Mouse (Mus musculus) neural tube, embryonic 14.5 days (tissue): ENCODE measurements around the gene Prr19. TPM values are rescaled to one million over a fixed set of nuclear protein-coding genes. Genes with fewer than 3 reads are reported as not detected.
A peak's percentile ranks its signal among the peaks of the same experiment; 100 is the strongest.

Experiments
- ATAC-seq: fragments of 200-750 bp; cut with Nextera tagmentation; 2 replicates; pipeline ENCODE4 v1.8.0; 2017; ENCODE audit warnings: low read depth, mild to moderate bottlenecking, moderate TSS enrichment, moderate library complexity
- H3K27ac ChIP-seq: fragments of 300-500 bp; sonication (generic); 2 replicates; pipeline ENCODE4 v1.5.1; 2014; ENCODE audit warnings: low read depth, mild to moderate bottlenecking, control low read depth, low read length, moderate library complexity, mixed read lengths
- H3K27me3 ChIP-seq: fragments of 300-500 bp; sonication (generic); 2 replicates; pipeline ENCODE4 v1.6.1; 2014; ENCODE audit warnings: low read length; ENCODE audit not compliant: control insufficient read depth, insufficient read depth
- H3K36me3 ChIP-seq: fragments of 300-500 bp; sonication (generic); 2 replicates; pipeline ENCODE4 v1.6.1; 2014; ENCODE audit warnings: low read length, mixed read lengths; ENCODE audit not compliant: control insufficient read depth, insufficient read depth
- H3K4me1 ChIP-seq: fragments of 300-500 bp; sonication (generic); 2 replicates; pipeline ENCODE4 v1.6.1; 2014; ENCODE audit warnings: low read length; ENCODE audit not compliant: control insufficient read depth, insufficient read depth
- H3K4me2 ChIP-seq: fragments of 300-500 bp; sonication (generic); 2 replicates; pipeline ENCODE4 v1.6.1; 2014; ENCODE audit warnings: mild to moderate bottlenecking, low read depth, low read length, control low read depth
- H3K4me3 ChIP-seq: fragments of 300-500 bp; sonication (generic); 2 replicates; pipeline ENCODE4 v1.5.1; 2014; ENCODE audit warnings: low read depth, low read length, control low read depth, mixed read lengths
- H3K9ac ChIP-seq: fragments of 300-500 bp; sonication (generic); replicated peaks from 2 replicates; pipeline ENCODE4 v1.6.1; 2014; ENCODE audit warnings: low read depth, mild to moderate bottlenecking, control low read depth, low read length, mixed read lengths
- H3K9me3 ChIP-seq: fragments of 300-500 bp; sonication (generic); 2 replicates; pipeline ENCODE4 v1.6.1; 2016; ENCODE audit warnings: low read length; ENCODE audit not compliant: control insufficient read depth
- WGBS: fragments of 180-500 bp; shearing (Covaris S2); extraction: QIAGEN DNeasy Blood & Tissue Kit; methylation state at CpG from one replicate; pipeline ENCODE4 v1.1.7; 2014; 5-methylcytosine and 5-hydroxymethylcytosine counted together
- polyA plus RNA-seq: library from polyadenylated mRNA; unstranded; fragments of >200 nt; fragmentation: Nextera tagmentation; extraction: Ambion mirVana; gene quantifications from 2 replicates; pipeline ENCODE4 v1.2.1, GENCODE M21; 2014

Gene Prr19
- polyA plus RNA-seq, 1 experiment from 2014 or later, result 4.3 TPM

DNA sequence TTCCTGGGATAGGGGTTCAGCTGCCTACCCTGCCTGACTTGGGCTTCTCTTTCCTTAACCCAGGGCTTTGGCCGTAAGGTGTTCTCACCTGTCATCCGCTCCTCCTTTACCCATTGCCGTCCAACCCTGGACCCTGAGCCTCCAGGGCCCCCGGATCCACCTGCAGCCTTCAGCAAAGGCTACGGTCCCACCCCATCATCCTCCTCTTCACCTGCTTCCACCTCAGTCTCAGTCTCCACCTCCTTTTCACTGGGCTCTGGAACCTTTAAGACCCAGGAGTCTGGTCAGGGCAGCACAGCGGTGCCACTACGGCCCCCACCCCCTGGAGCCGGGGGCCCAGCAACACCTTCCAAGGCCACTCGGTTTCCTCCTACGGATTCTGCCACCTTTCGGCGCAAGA, 13.2 kb upstream of the Prr19 start:
- 98% methylated on average over 12 of the region's 12 CpGs for WGBS
- Histone ChIP-seq H3K4me1 (peaks cover 18% of the 10 kb centered on the region), H3K27ac (no peak overlapping the region), H3K4me2 (no peak overlapping the region), H3K9me3 (no peaks in the 10 kb centered on the region), H3K9ac (no peak overlapping the region), H3K36me3 (peaks cover 74% of the 10 kb centered on the region), H3K27me3 (no peaks in the 10 kb centered on the region), H3K4me3 (no peak overlapping the region)
- no peak for ATAC-seq

DNA sequence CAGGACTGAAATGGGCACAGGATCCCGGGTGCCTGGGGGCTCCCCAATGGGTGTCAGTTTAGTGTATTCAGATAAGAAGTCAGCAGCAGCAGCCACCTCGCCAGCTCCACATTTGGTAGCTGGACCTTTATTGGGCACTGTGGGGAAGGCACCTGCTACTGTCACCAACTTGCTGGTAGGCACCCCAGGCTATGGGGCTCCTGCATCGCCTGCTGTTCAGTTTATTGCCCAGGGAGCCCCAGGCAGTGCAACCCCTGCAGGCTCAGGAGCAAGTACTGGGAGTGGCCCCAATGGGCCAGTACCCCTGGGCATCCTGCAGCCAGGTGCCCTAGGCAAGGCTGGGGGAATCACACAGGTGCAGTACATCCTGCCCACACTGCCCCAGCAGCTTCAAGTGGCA, 12.5 kb upstream of the Prr19 start:
- ATAC-seq, result no peak
- 86% methylated on average over 3 of the region's 3 CpGs for WGBS
- no peaks in the 10 kb centered on the region for H3K27me3 ChIP-seq
- no peak overlapping the region for H3K27ac ChIP-seq
- no peak overlapping the region for H3K4me3 ChIP-seq
- H3K4me2 ChIP-seq, result no peak overlapping the region
- H3K9me3 ChIP-seq, result no peaks in the 10 kb centered on the region
- H3K36me3 ChIP-seq, result peaks cover 81% of the 10 kb centered on the region
- peaks cover 11% of the 10 kb centered on the region for H3K4me1 ChIP-seq
- no peak overlapping the region for H3K9ac ChIP-seq

DNA sequence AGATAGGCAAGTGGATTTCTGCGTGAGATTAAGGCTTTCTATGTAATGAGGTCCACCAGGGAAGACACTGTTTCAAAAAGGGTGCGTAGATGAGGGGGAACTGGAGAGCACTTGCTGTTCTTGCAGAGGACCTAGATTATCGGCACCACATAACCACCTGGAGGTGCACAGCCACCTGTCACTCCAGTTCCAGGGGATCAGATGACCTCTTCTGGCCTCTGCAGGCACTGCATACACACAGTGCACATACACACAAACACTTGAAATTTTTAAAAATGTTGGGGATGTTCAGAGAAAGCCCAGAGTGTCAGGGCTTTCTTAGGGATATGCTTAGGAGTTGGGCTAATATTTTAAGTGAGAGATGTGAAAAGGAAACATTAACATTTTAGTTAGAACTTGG, 11.3 kb upstream of the Prr19 start:
- H3K9me3 ChIP-seq, result no peaks in the 10 kb centered on the region
- peaks cover 88% of the 10 kb centered on the region for H3K36me3 ChIP-seq
- H3K4me2 ChIP-seq, result no peak overlapping the region
- no peak overlapping the region for H3K4me3 ChIP-seq
- no peak for ATAC-seq
- no peaks in the 10 kb centered on the region for H3K27me3 ChIP-seq
- H3K9ac ChIP-seq, result no peak overlapping the region
- WGBS, result 99% methylated on average over 3 of the region's 3 CpGs
- no peaks in the 10 kb centered on the region for H3K4me1 ChIP-seq
- no peak overlapping the region for H3K27ac ChIP-seq

- H3K4me3 ChIP-seq, result no peak overlapping the region
- H3K9ac ChIP-seq, result no peak overlapping the region
- no peaks in the 10 kb centered on the region for H3K27me3 ChIP-seq
- no peak overlapping the region for H3K4me2 ChIP-seq
- no peaks in the 10 kb centered on the region for H3K9me3 ChIP-seq
- no peak overlapping the region for H3K27ac ChIP-seq
- H3K4me1 ChIP-seq, result peaks cover 1% of the 10 kb centered on the region
- H3K36me3 ChIP-seq, result peaks cover 87% of the 10 kb centered on the region
- WGBS, result 94% methylated on average over 1 of the region's 1 CpGs
- ATAC-seq, result no peak
Measured at GRCm38 (mm10) chr7:25290463-25290862, 10.7 kb upstream of the Prr19 start.

GRCm38 (mm10) chr7:25290911-25291310, 10.3 kb upstream of the Prr19 start:
- H3K4me1 ChIP-seq, result peaks cover 6% of the 10 kb centered on the region
- H3K27me3 ChIP-seq, result no peaks in the 10 kb centered on the region
- no peak overlapping the region for H3K9ac ChIP-seq
- H3K36me3 ChIP-seq, result peaks cover 83% of the 10 kb centered on the region
- no peaks in the 10 kb centered on the region for H3K9me3 ChIP-seq
- H3K27ac ChIP-seq, result no peak overlapping the region
- no peak overlapping the region for H3K4me3 ChIP-seq
- no peak overlapping the region for H3K4me2 ChIP-seq
- ATAC-seq, result no peak
- WGBS, result 90% methylated on average over 2 of the region's 2 CpGs

DNA sequence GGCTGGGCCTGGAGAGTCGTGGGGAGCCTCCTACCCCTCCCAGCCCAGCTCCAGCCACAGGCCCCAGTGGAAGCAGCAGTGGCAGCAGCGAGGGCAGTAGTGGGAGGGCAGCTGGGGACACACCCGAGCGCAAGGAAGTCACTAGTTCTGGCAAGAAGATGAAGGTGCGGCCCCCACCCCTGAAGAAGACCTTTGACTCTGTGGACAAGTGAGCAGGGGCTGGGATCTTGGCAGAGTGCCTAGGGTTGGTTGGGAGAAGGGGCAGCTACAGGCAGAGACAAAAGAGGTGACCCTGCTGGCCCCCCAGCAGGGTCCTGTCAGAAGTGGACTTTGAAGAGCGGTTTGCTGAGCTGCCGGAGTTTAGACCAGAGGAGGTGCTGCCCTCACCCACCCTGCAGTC, 9.1 kb upstream of the Prr19 start:
- Histone ChIP-seq H3K4me3 (no peak overlapping the region), H3K36me3 (peaks cover 73% of the 10 kb centered on the region), H3K27me3 (no peaks in the 10 kb centered on the region), H3K4me1 (peaks cover 15% of the 10 kb centered on the region), H3K9me3 (no peaks in the 10 kb centered on the region), H3K9ac (no peak overlapping the region), H3K4me2 (no peak overlapping the region), H3K27ac (peak overlapping the region; percentile 6; the same call in 1 of the 2 replicates)
- WGBS, result 61% methylated on average over 7 of the region's 7 CpGs
- ATAC-seq, result no peak

- 80% methylated on average over 10 of the region's 10 CpGs for WGBS
- Histone ChIP-seq H3K27ac (no peak overlapping the region), H3K4me3 (no peak overlapping the region), H3K27me3 (no peaks in the 10 kb centered on the region), H3K4me2 (no peak overlapping the region), H3K36me3 (peaks cover 62% of the 10 kb centered on the region), H3K9me3 (no peaks in the 10 kb centered on the region), H3K4me1 (peaks cover 17% of the 10 kb centered on the region), H3K9ac (no peak overlapping the region)
- no peak for ATAC-seq
Measured at GRCm38 (mm10) chr7:25293191-25293739, 7.9 kb upstream of the Prr19 start.

DNA sequence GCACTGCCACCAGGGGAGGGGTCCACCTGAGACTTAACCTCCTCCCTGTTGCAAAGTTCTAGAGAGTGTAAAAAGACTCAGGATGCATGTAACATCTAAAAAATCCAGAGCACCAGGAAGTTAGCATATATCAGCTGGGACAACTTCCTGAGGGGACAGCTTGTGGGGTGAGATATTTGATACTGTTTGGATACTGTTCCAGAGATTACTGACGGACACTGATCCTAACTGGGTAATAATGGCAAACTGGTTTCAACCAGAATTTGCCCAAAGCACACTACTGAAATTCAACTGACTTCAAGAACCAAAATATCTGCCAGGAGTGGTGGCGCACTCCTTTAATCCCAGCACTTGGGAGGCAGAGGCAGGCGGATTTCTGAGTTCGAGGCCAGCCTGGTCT, 6.7 kb upstream of the Prr19 start:
- no peak overlapping the region for H3K27ac ChIP-seq
- WGBS, result 91% methylated on average over 4 of the region's 4 CpGs
- H3K36me3 ChIP-seq, result peaks cover 49% of the 10 kb centered on the region

GRCm38 (mm10) chr7:25294960-25295722, 6.1 kb upstream of the Prr19 start:
- H3K9ac ChIP-seq, result no peak overlapping the region
- no peak for ATAC-seq
- no peaks in the 10 kb centered on the region for H3K9me3 ChIP-seq
- no peak overlapping the region for H3K4me2 ChIP-seq
- H3K4me3 ChIP-seq, result no peak overlapping the region
- no peak overlapping the region for H3K27ac ChIP-seq
- H3K36me3 ChIP-seq, result peaks cover 44% of the 10 kb centered on the region
- WGBS, result 87% methylated on average over 12 of the region's 12 CpGs
- H3K4me1 ChIP-seq, result peaks cover 17% of the 10 kb centered on the region
- no peaks in the 10 kb centered on the region for H3K27me3 ChIP-seq

More for the DNA sequence above, 6.7 kb upstream of the Prr19 start:
- peaks cover 17% of the 10 kb centered on the region for H3K4me1 ChIP-seq
- H3K27me3 ChIP-seq, result no peaks in the 10 kb centered on the region
- H3K9me3 ChIP-seq, result no peaks in the 10 kb centered on the region
- no peak overlapping the region for H3K9ac ChIP-seq
- no peak overlapping the region for H3K4me3 ChIP-seq
- H3K4me2 ChIP-seq, result no peak overlapping the region
- ATAC-seq, result no peak
